Mouse (Mus musculus) forebrain, embryonic 12.5 days (tissue): ENCODE data around the gene Tm7sf2. TPM values are rescaled to one million over a fixed set of nuclear protein-coding genes. Genes with fewer than 3 reads are reported as not detected.

Source experiments
- ATAC-seq: fragments of 200-750 bp; cut with Nextera tagmentation; 2 replicates; pipeline ENCODE4 v1.8.0; 2017; ENCODE audit warnings: moderate TSS enrichment; ENCODE audit not compliant: low FRiP score
- H3K27ac ChIP-seq: fragments of 300-500 bp; sonication (generic); 2 replicates; pipeline ENCODE4 v1.5.1; 2016; ENCODE audit warnings: mild to moderate bottlenecking
- H3K27me3 ChIP-seq: fragments of 300-500 bp; sonication (generic); 2 replicates; pipeline ENCODE4 v1.6.1; 2016; ENCODE audit warnings: mild to moderate bottlenecking
- H3K36me3 ChIP-seq: fragments of 300-500 bp; sonication (generic); replicated peaks from 2 replicates; pipeline ENCODE4 v1.6.1; 2016; ENCODE audit warnings: mild to moderate bottlenecking
- H3K4me1 ChIP-seq: fragments of 300-500 bp; sonication (generic); 2 replicates; pipeline ENCODE4 v1.6.1; 2016
- H3K4me2 ChIP-seq: fragments of 300-500 bp; sonication (generic); 2 replicates; pipeline ENCODE4 v1.6.1; 2016; ENCODE audit warnings: mild to moderate bottlenecking, moderate library complexity
- H3K4me3 ChIP-seq: fragments of 300-500 bp; sonication (generic); replicated peaks from 2 replicates; pipeline ENCODE4 v1.5.1; 2016; ENCODE audit warnings: mild to moderate bottlenecking
- H3K9ac ChIP-seq: fragments of 300-500 bp; sonication (generic); 2 replicates; pipeline ENCODE4 v1.6.1; 2016; ENCODE audit warnings: mild to moderate bottlenecking
- H3K9me3 ChIP-seq: fragments of 300-500 bp; sonication (generic); 2 replicates; pipeline ENCODE4 v1.6.1; 2016
- WGBS: fragments of 180-500 bp; shearing (Covaris S2); methylation state at CpG from one replicate; pipeline ENCODE4 v1.1.7; 2016; 5-methylcytosine and 5-hydroxymethylcytosine counted together
- polyA plus RNA-seq: library from polyadenylated mRNA; unstranded; fragments of >200 nt; fragmentation: Nextera tagmentation; extraction: Ambion mirVana; gene quantifications from 2 replicates; pipeline ENCODE4 v1.2.1, GENCODE M21; 2016

Gene Tm7sf2
- polyA plus RNA-seq, result 31.7 and 32.8 TPM in 2 replicates

DNA sequence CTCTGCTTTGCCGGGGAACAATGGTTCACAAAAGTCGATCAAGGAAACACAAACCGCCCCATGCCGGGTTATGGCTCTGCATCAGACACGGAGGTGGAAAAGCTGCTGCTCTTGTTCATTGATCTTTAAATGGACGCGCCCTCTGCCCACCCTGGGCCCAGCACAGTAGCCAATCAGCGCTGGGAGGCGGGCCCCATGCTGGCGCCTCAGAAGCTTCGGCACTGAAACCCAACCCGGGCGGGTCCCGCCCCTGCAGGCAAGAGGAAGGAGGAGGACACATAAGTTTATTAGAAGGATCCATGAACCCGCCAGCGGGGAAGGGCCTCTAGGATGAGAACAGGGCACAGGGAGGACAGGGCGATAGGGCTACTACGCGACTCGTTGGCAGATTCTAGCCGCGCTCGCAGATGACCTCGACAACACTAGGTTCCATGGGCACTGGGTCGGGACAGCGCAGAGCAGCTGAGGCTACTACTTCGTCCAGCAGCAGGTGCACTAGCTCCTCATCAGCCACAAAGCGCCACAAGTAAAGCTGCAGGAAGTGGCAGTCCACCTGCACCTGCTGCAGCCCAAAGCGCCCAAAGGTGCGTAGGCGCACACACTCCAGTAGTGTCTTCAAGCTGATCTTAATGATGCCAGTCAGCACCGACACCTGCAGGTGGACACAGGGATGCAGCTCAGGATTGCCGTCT is at the start of gene Tm7sf2:
Gene Tm7sf2 (minus strand): TSS at position 650 of the 692 bp plus-strand sequence.
- no peaks in the 10 kb centered on the region for H3K27me3 ChIP-seq
- 8% methylated on average over 33 of the region's 33 CpGs for WGBS
- peak; percentile 94 for ATAC-seq

DNA sequence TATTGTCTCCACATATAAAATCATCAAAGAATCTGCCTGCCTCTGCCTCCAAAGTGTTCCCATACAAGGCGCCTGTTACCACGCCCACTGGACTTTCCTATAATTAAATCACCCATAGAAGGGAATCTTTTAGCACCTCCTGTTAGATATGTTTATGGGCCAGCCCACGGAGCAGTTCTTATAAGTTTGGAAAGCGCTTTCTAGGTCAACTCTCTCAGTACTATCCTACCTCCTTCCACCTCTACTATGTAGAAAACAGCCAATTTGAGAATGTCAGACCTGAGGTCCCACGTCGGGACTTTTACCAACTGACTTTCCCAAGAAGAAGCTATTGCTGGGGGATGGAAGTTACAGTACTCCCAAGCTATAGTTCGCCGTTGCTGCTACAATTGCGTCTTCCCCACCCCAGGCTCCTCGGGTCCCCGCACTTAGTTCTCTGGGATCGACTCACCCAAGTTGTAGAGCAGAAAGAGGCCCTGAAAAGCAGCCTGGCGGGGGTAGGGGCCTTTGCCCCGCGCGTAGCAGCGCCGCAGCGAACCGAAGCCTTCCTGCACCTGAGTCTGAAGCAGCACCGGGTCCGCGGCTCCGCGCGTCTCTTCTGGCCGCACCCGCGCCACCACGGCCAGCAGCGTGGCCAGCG is 49.3 kb upstream of the Tm7sf2 start:
- peaks cover 32% of the 10 kb centered on the region for H3K36me3 ChIP-seq
- H3K4me1 ChIP-seq, result peaks cover 21% of the 10 kb centered on the region
- H3K9ac ChIP-seq, result peak overlapping the region; percentile 92
- H3K27me3 ChIP-seq, result no peaks in the 10 kb centered on the region
- no peaks in the 10 kb centered on the region for H3K9me3 ChIP-seq
- peak overlapping the region; percentile 98 for H3K27ac ChIP-seq
- H3K4me3 ChIP-seq, result peak overlapping the region; percentile 85
- no peak for ATAC-seq
- peak overlapping the region; percentile 94 for H3K4me2 ChIP-seq
- WGBS, result 6% methylated on average over 32 of the region's 32 CpGs

More for the DNA sequence above, at the start of gene Tm7sf2:
- Histone ChIP-seq H3K36me3 (peaks cover 36% of the 10 kb centered on the region), H3K4me2 (peak within 1 kb of the TSS; percentile 94), H3K4me3 (peak within 1 kb of the TSS; percentile 56), H3K9ac (peak within 1 kb of the TSS; percentile 72), H3K4me1 (peaks cover 27% of the 10 kb centered on the region), H3K9me3 (no peaks in the 10 kb centered on the region), H3K27ac (peak within 1 kb of the TSS; percentile 89)

DNA sequence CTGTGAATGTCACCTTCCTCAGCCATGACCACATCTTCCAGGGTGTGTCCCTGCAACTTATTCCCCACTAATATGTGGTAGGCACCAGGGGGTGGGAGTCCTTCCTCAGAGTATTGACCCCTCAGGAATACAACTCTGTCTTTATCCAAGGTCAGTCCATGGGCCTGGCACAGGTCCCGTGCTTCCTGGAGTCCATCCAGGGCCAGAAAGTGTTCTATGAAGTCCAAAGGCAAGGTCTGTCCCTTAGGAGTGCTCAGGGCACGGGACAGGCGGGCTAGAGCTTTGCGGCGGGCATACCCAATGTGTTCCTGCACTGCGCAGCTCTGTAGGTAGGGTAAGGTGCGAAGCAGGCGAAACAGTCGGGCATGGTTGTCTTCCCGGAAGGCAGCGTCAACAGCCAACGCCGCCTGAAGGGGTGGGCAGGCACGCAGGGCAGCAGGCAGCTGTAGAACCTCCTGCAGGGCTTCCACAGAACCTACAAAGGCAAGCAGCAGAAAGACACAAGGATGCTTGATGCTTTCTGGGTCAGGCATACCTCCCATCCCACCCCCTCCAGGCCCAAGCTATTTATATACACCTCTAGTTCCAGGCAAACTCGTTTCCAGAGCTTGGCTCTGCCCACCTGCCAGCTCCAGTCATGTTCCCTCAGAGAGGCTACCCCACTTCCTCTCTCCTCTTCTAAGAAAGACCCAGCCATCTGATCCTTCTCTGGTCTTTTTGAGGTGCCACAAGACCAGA is 48.1 kb upstream of the Tm7sf2 start:
- Histone ChIP-seq H3K4me1 (peaks cover 21% of the 10 kb centered on the region), H3K9me3 (no peaks in the 10 kb centered on the region), H3K36me3 (peaks cover 38% of the 10 kb centered on the region), H3K9ac (no peak overlapping the region), H3K4me3 (peak overlapping the region; percentile 85; the same call in 1 of the 2 replicates), H3K27ac (no peak overlapping the region), H3K4me2 (peak overlapping the region; percentile 94), H3K27me3 (no peaks in the 10 kb centered on the region)
- 89% methylated on average over 15 of the region's 15 CpGs for WGBS
- no peak for ATAC-seq

DNA sequence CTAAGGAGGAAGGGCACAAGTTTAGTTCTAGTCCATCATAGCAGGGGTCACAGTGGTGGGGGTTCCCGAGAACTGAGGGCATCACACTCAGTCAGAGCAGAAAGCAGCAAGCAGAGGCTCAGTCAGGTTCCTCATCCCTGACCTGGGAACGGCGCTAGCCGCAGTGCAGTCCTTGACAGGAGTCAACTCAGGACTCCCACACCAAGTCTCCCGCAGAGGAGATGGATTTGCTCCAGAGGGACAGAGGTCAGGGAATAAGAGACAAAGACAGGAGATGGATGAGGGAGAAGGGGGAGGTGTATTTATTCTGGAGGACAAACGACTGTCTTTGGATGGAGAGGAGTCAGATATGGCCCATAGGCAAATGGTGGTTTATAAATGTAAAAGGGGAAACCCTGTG is 44.9 kb upstream of the Tm7sf2 start:
- no peak overlapping the region for H3K4me2 ChIP-seq
- H3K4me1 ChIP-seq, result peaks cover 15% of the 10 kb centered on the region
- H3K36me3 ChIP-seq, result peaks cover 38% of the 10 kb centered on the region
- ATAC-seq, result no peak
- no peak overlapping the region for H3K9ac ChIP-seq
- no peaks in the 10 kb centered on the region for H3K27me3 ChIP-seq
- H3K9me3 ChIP-seq, result no peaks in the 10 kb centered on the region
- H3K4me3 ChIP-seq, result no peak overlapping the region
- no peak overlapping the region for H3K27ac ChIP-seq
- 77% methylated on average over 6 of the region's 6 CpGs for WGBS

DNA sequence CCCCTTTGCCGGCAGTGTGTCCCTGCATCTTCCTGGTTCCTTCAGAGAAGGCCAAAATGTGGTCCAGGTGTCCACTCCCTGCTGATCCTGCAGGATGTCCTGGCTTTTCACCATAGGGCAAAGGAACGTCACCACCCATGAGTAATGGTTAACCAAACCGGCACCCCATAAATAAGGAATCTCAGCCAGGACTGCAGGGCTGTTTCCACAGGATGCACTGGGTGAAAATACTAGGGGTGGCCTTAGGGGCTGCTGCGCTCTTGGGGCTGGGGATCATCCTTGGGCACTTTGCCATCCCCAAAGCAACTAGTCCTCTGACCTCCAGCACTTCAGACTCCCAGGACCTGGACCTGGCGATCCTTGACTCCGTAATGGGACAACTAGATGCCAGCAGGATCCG is 37.4 kb upstream of the Tm7sf2 start, which contains the start of gene Naaladl1:
Gene Naaladl1 (plus strand): TSS at position 197 of the 400 bp plus-strand sequence.
- Histone ChIP-seq H3K4me3 (no peak within 1 kb of the TSS), H3K9ac (no peak within 1 kb of the TSS), H3K4me2 (no peak within 1 kb of the TSS), H3K4me1 (no peaks in the 10 kb centered on the region), H3K36me3 (no peaks in the 10 kb centered on the region), H3K9me3 (no peaks in the 10 kb centered on the region), H3K27ac (no peak within 1 kb of the TSS), H3K27me3 (no peaks in the 10 kb centered on the region)
- WGBS, result 88% methylated on average over 7 of the region's 7 CpGs
- ATAC-seq, result no peak

DNA sequence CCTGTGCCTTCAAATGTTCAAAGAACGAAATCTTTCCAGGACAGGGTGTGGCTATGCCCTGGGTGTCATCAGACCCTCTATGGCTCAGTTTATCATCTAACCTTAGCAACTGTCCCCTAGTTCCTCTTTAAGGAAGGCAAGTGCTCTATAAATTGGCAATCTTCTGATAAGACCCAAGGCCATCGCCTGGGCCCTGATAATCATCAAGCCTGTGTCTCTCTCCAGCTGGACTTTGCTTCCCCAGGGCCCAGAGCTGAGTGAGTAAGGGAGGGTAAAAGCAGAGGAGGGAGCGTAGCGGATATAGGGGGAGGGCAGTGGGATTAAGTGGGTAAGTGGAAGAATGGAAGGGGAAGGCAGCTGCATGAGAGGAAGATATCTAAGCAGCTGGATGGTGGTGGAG is 36.3 kb upstream of the Tm7sf2 start:
- no peak for ATAC-seq
- Histone ChIP-seq H3K36me3 (peaks cover 5% of the 10 kb centered on the region; the same call in 1 of the 2 replicates), H3K4me3 (no peak overlapping the region), H3K4me2 (no peak overlapping the region), H3K4me1 (no peaks in the 10 kb centered on the region), H3K27me3 (no peaks in the 10 kb centered on the region), H3K27ac (no peak overlapping the region), H3K9ac (no peak overlapping the region), H3K9me3 (no peaks in the 10 kb centered on the region)
- WGBS, result 85% methylated on average over 4 of the region's 4 CpGs

DNA sequence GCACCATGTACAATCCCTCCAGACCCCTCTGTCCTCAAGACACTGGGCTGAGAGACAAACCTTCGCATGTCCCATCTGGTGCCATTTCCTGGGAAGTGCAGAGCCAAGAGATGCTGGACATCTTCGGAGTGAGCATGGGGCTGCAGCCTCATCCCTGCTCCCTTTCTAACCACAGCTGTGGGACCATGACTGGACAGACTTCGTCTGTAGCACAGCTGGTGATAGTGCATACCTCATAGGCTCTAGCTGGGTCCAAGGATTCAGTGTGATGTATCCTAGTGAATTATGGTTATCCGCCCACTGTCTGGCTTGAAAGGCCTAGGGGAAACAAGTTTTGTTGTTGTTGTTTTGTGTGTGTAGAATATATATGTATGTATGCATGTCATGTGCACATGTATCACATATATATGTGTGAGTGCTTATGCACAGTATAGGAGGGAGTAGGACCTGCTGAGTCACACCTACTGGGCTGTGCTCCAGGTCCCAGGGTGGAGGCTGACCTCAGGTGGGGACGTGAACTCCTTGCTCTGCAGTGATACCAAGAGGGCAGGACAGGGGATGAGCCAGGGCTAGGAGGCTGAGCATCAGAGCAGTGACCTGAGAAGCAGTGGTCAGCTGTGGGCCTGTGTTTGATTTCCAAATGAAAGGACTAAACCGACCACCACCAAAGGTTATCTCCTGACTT is 34.1 kb upstream of the Tm7sf2 start:
- H3K9ac ChIP-seq, result no peak overlapping the region
- no peaks in the 10 kb centered on the region for H3K9me3 ChIP-seq
- no peaks in the 10 kb centered on the region for H3K4me1 ChIP-seq
- H3K4me2 ChIP-seq, result no peak overlapping the region
- H3K4me3 ChIP-seq, result no peak overlapping the region
- H3K27me3 ChIP-seq, result no peaks in the 10 kb centered on the region
- no peak overlapping the region for H3K27ac ChIP-seq
- no peak for ATAC-seq
- WGBS, result 78% methylated on average over 6 of the region's 6 CpGs
- H3K36me3 ChIP-seq, result peaks cover 14% of the 10 kb centered on the region

DNA sequence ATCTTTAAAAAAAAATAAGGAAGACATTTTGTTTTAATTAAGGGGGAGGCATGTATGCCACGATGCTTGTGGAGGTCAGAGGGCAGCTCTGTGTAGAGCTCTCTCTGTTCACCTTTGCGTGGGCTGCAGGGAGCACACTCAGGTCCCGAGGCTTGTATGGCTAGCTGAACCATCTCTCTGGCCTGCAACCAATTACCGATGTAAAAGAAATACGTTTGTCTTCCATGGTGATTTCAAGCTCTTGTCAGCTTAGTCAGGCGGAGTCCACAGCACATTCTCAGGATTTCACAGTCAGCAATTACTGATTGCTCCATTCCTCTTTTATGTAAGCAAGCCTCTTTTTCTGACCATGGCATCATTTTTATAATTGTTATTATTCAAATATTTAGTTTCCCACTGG is 33.0 kb upstream of the Tm7sf2 start:
- H3K36me3 ChIP-seq, result peaks cover 17% of the 10 kb centered on the region
- H3K27me3 ChIP-seq, result no peaks in the 10 kb centered on the region
- no peak overlapping the region for H3K9ac ChIP-seq
- no peak overlapping the region for H3K4me2 ChIP-seq
- H3K4me1 ChIP-seq, result no peaks in the 10 kb centered on the region
- H3K9me3 ChIP-seq, result no peaks in the 10 kb centered on the region
- ATAC-seq, result no peak
- no peak overlapping the region for H3K27ac ChIP-seq
- H3K4me3 ChIP-seq, result no peak overlapping the region
- WGBS, result 76% methylated on average over 6 of the region's 6 CpGs

DNA sequence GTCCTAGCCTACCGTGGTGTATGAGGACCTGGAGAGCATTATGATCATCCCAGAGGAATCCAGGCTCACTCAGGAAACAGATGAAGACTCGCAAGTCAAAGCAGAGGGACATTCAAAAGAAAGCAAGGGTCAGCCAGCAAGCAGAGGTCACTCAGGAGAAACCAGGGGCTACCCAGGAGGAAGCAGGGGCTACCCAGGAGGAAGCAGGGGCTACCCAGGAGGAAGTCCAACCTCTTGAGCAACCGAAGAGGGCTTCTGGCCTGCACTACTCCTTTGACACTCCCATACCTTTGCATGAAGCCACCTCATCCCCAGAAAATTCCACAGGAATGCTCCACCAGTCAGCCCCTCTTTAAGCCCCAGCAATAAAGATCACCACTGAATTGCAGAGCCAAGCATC is 29.7 kb upstream of the Tm7sf2 start:
- no peak overlapping the region for H3K27ac ChIP-seq
- H3K4me1 ChIP-seq, result no peaks in the 10 kb centered on the region
- no peak overlapping the region for H3K9ac ChIP-seq
- 91% methylated on average over 3 of the region's 3 CpGs for WGBS
- H3K9me3 ChIP-seq, result no peaks in the 10 kb centered on the region
- peaks cover 37% of the 10 kb centered on the region for H3K36me3 ChIP-seq
- H3K27me3 ChIP-seq, result no peaks in the 10 kb centered on the region
- H3K4me2 ChIP-seq, result no peak overlapping the region
- no peak for ATAC-seq
- H3K4me3 ChIP-seq, result no peak overlapping the region

DNA sequence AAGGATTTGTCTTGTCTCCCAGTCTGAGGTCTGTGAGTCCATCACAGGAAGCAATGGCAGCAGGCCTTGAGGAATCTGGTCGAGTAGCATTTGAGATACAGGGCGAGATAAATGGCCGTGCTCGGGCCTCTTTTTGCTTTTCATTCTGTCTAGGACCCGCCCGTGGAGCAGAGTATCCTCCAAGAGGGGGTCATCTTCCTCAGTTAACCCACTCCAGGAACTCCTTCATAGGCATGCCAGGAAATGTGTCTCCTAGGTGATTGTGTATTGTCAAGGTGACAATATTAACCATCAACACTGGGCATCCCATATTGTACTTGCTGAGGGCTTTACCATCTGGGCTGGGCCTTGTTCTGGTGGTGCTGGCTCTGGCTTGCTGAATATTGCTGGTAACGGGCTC is 25.9 kb upstream of the Tm7sf2 start, which contains the start of gene AC131692.1:
Gene AC131692.1 (plus strand): TSS at position 301 of the 400 bp plus-strand sequence.
- no peak within 1 kb of the TSS for H3K4me2 ChIP-seq
- H3K36me3 ChIP-seq, result peaks cover 64% of the 10 kb centered on the region
- no peaks in the 10 kb centered on the region for H3K27me3 ChIP-seq
- no peak within 1 kb of the TSS for H3K27ac ChIP-seq
- WGBS, result 92% methylated on average over 7 of the region's 7 CpGs
- H3K9me3 ChIP-seq, result no peaks in the 10 kb centered on the region
- no peak within 1 kb of the TSS for H3K9ac ChIP-seq
- ATAC-seq, result no peak
- no peaks in the 10 kb centered on the region for H3K4me1 ChIP-seq
- H3K4me3 ChIP-seq, result no peak within 1 kb of the TSS

DNA sequence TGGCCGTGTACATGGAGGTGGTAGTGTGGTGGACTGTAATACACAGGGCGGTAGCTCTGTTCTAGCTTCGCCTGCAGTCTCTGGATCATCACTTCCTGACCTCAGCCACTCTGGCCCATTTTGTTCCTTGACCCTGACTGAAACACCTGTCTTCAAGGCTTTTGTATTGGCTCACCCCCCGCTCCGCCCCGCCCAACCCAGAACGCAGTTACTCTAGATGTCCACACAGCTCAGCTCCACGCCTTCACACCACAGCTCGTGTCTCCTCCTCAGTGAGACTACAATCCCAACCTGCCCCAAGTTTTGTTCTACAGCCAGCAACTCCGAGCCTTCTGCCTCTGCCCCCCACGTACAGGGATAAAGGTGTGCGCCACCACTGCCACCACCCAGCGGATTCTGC is 20.7 kb upstream of the Tm7sf2 start:
- no peak overlapping the region for H3K4me3 ChIP-seq
- WGBS, result 96% methylated on average over 13 of the region's 13 CpGs
- H3K4me2 ChIP-seq, result no peak overlapping the region
- no peaks in the 10 kb centered on the region for H3K27me3 ChIP-seq
- no peak overlapping the region for H3K27ac ChIP-seq
- peaks cover 15% of the 10 kb centered on the region for H3K4me1 ChIP-seq
- no peak overlapping the region for H3K9ac ChIP-seq
- no peaks in the 10 kb centered on the region for H3K9me3 ChIP-seq
- peaks cover 54% of the 10 kb centered on the region for H3K36me3 ChIP-seq
- ATAC-seq, result no peak

DNA sequence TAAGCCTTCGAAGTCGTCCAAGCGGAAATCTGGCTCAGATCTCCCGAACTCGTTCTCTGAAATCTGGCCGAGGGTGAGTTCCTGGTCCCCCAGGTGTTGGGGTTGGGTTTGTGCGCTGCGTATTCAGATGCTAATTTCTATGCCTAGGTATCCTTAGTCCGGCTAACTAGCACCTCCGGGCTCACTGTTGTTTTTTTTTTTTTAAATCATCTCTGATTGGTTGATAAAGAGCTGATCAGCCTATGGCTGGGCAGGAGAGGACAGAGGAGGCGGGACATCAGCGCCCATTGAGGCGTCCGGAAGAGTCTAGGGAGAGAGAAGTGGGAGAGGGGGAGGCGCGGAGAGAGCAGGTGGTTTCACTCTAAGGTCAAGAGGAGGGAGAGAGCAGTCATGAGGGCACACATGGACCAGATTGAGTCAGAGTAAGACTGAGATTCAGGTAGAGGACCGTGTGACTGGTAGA is 17.3 kb upstream of the Tm7sf2 start:
- peak overlapping the region; percentile 84 for H3K27ac ChIP-seq
- peaks cover 53% of the 10 kb centered on the region for H3K36me3 ChIP-seq
- WGBS, result 0% methylated on average over 17 of the region's 17 CpGs

More for the DNA sequence above, 17.3 kb upstream of the Tm7sf2 start:
- H3K27me3 ChIP-seq, result no peaks in the 10 kb centered on the region
- peak overlapping the region; percentile 80 for H3K4me2 ChIP-seq
- H3K4me3 ChIP-seq, result peak overlapping the region; percentile 73
- H3K9me3 ChIP-seq, result no peaks in the 10 kb centered on the region
- H3K4me1 ChIP-seq, result peaks cover 19% of the 10 kb centered on the region
- H3K9ac ChIP-seq, result peak overlapping the region; percentile 68
- peak; percentile 88 for ATAC-seq
